Comparison of ENCODE assay signal across 13 mouse cellular contexts in the genomic region with DNA sequence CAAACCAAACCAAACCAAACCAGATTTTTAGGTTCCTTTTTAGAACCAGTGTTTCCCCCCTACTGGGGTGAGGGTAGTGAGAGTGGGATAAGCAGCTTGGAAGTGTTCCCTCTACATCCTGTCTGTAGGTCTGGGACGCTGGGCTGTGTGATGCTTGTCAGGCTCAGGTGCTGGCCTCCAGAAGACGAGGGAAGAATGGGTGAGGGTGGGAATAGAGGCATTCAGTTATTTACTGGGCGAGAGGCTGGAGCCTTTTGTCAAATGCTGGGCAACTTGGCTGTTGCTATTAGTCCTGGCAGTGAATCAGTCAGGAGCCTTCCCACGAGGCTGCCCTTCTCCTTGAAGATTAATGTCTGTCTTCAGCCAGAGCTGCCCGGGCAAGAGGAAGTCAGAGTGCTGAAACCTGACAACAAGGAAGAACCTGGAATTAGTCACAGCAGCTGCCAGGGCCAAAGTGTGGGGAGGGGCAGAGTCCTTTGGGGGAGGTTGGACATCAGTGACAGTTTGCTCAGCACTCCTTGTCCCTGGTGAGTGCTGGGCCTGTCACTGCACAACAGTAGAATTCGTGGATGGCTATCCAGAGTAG.
DNase-seq lines count a peak whose midpoint lies in the region; ATAC-seq lines count a peak whose summit lies in the region.
"Had no signal": no experiment of that assay in that cellular context is flagged by ENCODE, and none has a peak within 500 bp of the region (broad histone marks: within the 10 kb centered on the region; RNA-seq: fewer than 3 reads in every experiment).

No protein-coding gene starts in this region.

- no peaks in the 10 kb centered on the region for H3K4me1 ChIP-seq in kidney, embryonic 16.5 days (ENCODE audit: insufficient read depth, low read length)
- H3K4me1 ChIP-seq: embryonic facial prominence, embryonic 12.5 days; heart, embryonic 13.5 days; limb, embryonic 12.5 days had no signal

- peak; percentile 42; the same call in 1 of the 2 replicates for ATAC-seq in kidney, embryonic 16.5 days (ENCODE audit: low FRiP score, low TSS enrichment)

- no peak overlapping the region for H3K4me3 ChIP-seq in kidney, embryonic 16.5 days (ENCODE audit: low read length)
- H3K4me3 ChIP-seq: embryonic facial prominence, embryonic 12.5 days; heart, embryonic 13.5 days; layer of hippocampus, adult 2 months; limb, embryonic 12.5 days had no signal

- no peak overlapping the region for H3K27ac ChIP-seq in kidney, embryonic 16.5 days (ENCODE audit: low read length)
- H3K27ac ChIP-seq: embryonic facial prominence, embryonic 12.5 days; heart, embryonic 13.5 days; layer of hippocampus, adult 2 months; limb, embryonic 12.5 days had no signal

- WGBS in kidney, embryonic 16.5 days: 22% methylated on average over 6 of the region's 6 CpGs

- no peaks in the 10 kb centered on the region for H3K9me3 ChIP-seq in kidney, embryonic 16.5 days (ENCODE audit: low read length)
- H3K9me3 ChIP-seq: embryonic facial prominence, embryonic 12.5 days; heart, embryonic 13.5 days; limb, embryonic 12.5 days had no signal

- H3K36me3 ChIP-seq in kidney, embryonic 16.5 days (ENCODE audit: insufficient read depth, low read length): no peaks in the 10 kb centered on the region
- H3K36me3 ChIP-seq: embryonic facial prominence, embryonic 12.5 days; heart, embryonic 13.5 days; limb, embryonic 12.5 days had no signal

- DNase-seq in cerebellum, postnatal 10 days: peak; percentile 8 to 16
- no peak for DNase-seq in cerebellum, adult 18-20 months
- peak; percentile 30 for DNase-seq in urinary bladder, postnatal 14 days (ENCODE audit: low spot score)
- DNase-seq in urinary bladder, postnatal 4 days (ENCODE audit: low spot score in 2 of 2): no peak
- DNase-seq in skeletal muscle tissue, adult 2 months (ENCODE audit: low read depth, low spot score): peak; percentile 19
- DNase-seq in thymus, postnatal 25 days: no peak
- no peak for DNase-seq in layer of hippocampus, postnatal 14 days (ENCODE audit: low spot score in 2 of 2)
- DNase-seq: thymus, postnatal 14 days had no signal

- H3K9ac ChIP-seq in kidney, embryonic 16.5 days (replicated peaks; ENCODE audit: low read length): no peak overlapping the region
- H3K9ac ChIP-seq: embryonic facial prominence, embryonic 12.5 days; heart, embryonic 13.5 days; limb, embryonic 12.5 days had no signal

- H3K27me3 ChIP-seq in kidney, embryonic 16.5 days (ENCODE audit: insufficient read depth, low read length): no peaks in the 10 kb centered on the region
- H3K27me3 ChIP-seq: embryonic facial prominence, embryonic 12.5 days; limb, embryonic 12.5 days had no signal

- no peak overlapping the region for H3K4me2 ChIP-seq in kidney, embryonic 16.5 days (replicated peaks; ENCODE audit: low read depth, low read length)
- H3K4me2 ChIP-seq: embryonic facial prominence, embryonic 12.5 days; heart, embryonic 13.5 days; limb, embryonic 12.5 days had no signal

Comparison
In these comparisons a context has a peak if more than half of its experiments do, and no peak if none do; other contexts are left out.
1. DNase-seq: peak in cerebellum, postnatal 10 days (2 of 2), urinary bladder, postnatal 14 days (single experiment) and skeletal muscle tissue, adult 2 months (single experiment); none in cerebellum, adult 18-20 months (0 of 2), urinary bladder, postnatal 4 days (0 of 2), thymus, postnatal 25 days (single experiment) and layer of hippocampus, postnatal 14 days (0 of 2).